17 mouse cellular contexts compared by ENCODE assay signal in the genomic region with DNA sequence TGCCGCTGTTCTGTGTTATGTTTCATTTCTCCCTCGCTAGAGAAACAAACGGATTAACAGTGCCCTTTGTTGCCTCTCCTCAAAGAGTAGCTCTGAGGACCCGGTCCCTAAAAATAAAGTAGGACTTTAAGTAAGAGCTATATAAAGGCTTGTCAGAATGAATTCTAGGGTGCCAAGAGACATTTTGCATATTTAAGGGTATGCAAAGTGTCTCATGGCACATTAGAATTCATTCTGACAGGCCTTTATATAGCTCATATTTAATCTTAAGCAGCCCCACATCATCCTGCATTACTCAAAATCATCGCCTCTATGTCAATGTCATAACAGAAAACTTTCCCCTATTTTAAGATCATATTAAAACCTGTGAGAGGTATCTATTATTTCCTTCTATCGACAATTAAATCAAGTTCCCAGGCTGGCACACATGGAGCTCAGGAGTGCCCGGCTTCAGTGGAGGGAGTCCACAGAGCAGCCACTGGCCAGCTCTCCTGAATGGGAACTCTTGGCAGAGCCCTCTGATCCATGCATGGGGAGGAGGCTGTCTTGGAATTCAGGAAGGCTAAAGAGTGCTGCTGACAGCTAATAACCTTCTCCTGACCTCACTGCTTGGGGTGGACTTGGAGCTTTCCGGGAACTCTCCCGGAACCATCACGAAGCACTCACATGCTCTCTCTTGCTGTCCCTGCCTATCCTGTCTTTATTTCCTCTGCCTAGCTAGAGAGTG. TPM values are rescaled to one million over a fixed set of nuclear protein-coding genes. Genes with fewer than 3 reads are reported as not detected.
A peak's percentile ranks its signal among the peaks of the same experiment; 100 is the strongest.
DNase-seq lines count a peak whose midpoint lies in the region; ATAC-seq and TF ChIP-seq lines count a peak whose summit lies in the region.
"Had no signal": no experiment of that assay in that cellular context is flagged by ENCODE, and none has a peak within 500 bp of the region (broad histone marks: within the 10 kb centered on the region; RNA-seq: fewer than 3 reads in every experiment).

No protein-coding gene starts in this region.

- no peak overlapping the region for H3K4me2 ChIP-seq in forebrain, embryonic 15.5 days (replicated peaks)
- no peak overlapping the region for H3K4me2 ChIP-seq in kidney, embryonic 14.5 days (replicated peaks; ENCODE audit: low read depth, low read length)
- H3K4me2 ChIP-seq in hindbrain, postnatal 0 days (ENCODE audit: low read depth, low read length) = no peak overlapping the region
- H3K4me2 ChIP-seq: hindbrain, embryonic 15.5 days; liver, embryonic 15.5 days; neural tube, embryonic 13.5 days had no signal

- no peaks in the 10 kb centered on the region for H3K27me3 ChIP-seq in forebrain, embryonic 15.5 days
- no peaks in the 10 kb centered on the region for H3K27me3 ChIP-seq in forebrain, embryonic 10.5 days (ENCODE audit: poor library complexity, severe bottlenecking)
- no peaks in the 10 kb centered on the region for H3K27me3 ChIP-seq in kidney, embryonic 14.5 days (ENCODE audit: control insufficient read depth, insufficient read depth, low read length)
- H3K27me3 ChIP-seq in hindbrain, postnatal 0 days (ENCODE audit: insufficient read depth, low read length) = no peaks in the 10 kb centered on the region
- H3K27me3 ChIP-seq: hindbrain, embryonic 15.5 days; liver, embryonic 15.5 days had no signal

- TF ChIP-seq CTCF in hindbrain, postnatal 0 days (IDR thresholded peaks at IDR 0.05; ENCODE audit: low read depth) = no peak

- H3K27ac ChIP-seq in forebrain, embryonic 15.5 days (replicated peaks) = no peak overlapping the region
- H3K27ac ChIP-seq in forebrain, embryonic 10.5 days = no peak overlapping the region
- no peak overlapping the region for H3K27ac ChIP-seq in kidney, embryonic 14.5 days (ENCODE audit: low read depth, low read length)
- H3K27ac ChIP-seq in hindbrain, postnatal 0 days = no peak overlapping the region
- H3K27ac ChIP-seq: hindbrain, embryonic 15.5 days; layer of hippocampus, adult 2 months; liver, embryonic 15.5 days; neural tube, embryonic 13.5 days had no signal

- 0 out of 2 replicates have a peak, but pooled peaks cover 6% of the 10 kb centered on the region for H3K4me1 ChIP-seq in forebrain, embryonic 15.5 days
- peaks cover 4% of the 10 kb centered on the region; the same call in 1 of the 2 replicates for H3K4me1 ChIP-seq in forebrain, embryonic 10.5 days
- no peaks in the 10 kb centered on the region for H3K4me1 ChIP-seq in kidney, embryonic 14.5 days (ENCODE audit: control insufficient read depth, insufficient read depth, low read length)
- no peaks in the 10 kb centered on the region for H3K4me1 ChIP-seq in hindbrain, postnatal 0 days (ENCODE audit: insufficient read depth, low read length)
- H3K4me1 ChIP-seq: hindbrain, embryonic 15.5 days; liver, embryonic 15.5 days; neural tube, embryonic 13.5 days had no signal

- H3K9ac ChIP-seq in forebrain, embryonic 15.5 days (replicated peaks) = no peak overlapping the region
- no peak overlapping the region for H3K9ac ChIP-seq in kidney, embryonic 14.5 days (ENCODE audit: low read depth, low read length)
- H3K9ac ChIP-seq in hindbrain, postnatal 0 days (replicated peaks; ENCODE audit: low read length) = no peak overlapping the region
- H3K9ac ChIP-seq: hindbrain, embryonic 15.5 days; liver, embryonic 15.5 days; neural tube, embryonic 13.5 days had no signal

- no peaks in the 10 kb centered on the region for H3K36me3 ChIP-seq in forebrain, embryonic 15.5 days
- no peaks in the 10 kb centered on the region for H3K36me3 ChIP-seq in forebrain, embryonic 10.5 days (replicated peaks)
- no peaks in the 10 kb centered on the region for H3K36me3 ChIP-seq in kidney, embryonic 14.5 days (ENCODE audit: control insufficient read depth, insufficient read depth, low read length)
- no peaks in the 10 kb centered on the region for H3K36me3 ChIP-seq in hindbrain, postnatal 0 days (ENCODE audit: insufficient read depth, low read length)
- H3K36me3 ChIP-seq: G1E; hindbrain, embryonic 15.5 days; liver, embryonic 15.5 days; neural tube, embryonic 13.5 days had no signal

- no peak for DNase-seq in forebrain, embryonic 10.5 days (ENCODE audit: extremely low spot score, low spot score)
- peak; percentile 62 for DNase-seq in kidney, adult 11 months
- peak; percentile 8 for DNase-seq in brain, embryonic 18.5 days (ENCODE audit: low read depth, low spot score)
- peak; percentile 59 for DNase-seq in kidney, postnatal 14 days
- no peak for DNase-seq in adrenal gland, postnatal 4 days (ENCODE audit: low spot score in 2 of 2)
- no peak for DNase-seq in hindbrain, postnatal 0 days (ENCODE audit: low spot score)
- DNase-seq: cerebellum, postnatal 36 days; gastrocnemius, postnatal 25 days had no signal

- 45% methylated on average over 10 of the region's 10 CpGs for WGBS in forebrain, embryonic 15.5 days
- 67% methylated on average over 10 of the region's 10 CpGs for WGBS in forebrain, embryonic 10.5 days
- WGBS in kidney, embryonic 14.5 days = 60% methylated on average over 10 of the region's 10 CpGs
- WGBS in hindbrain, postnatal 0 days = 56% methylated on average over 10 of the region's 10 CpGs

- H3K4me3 ChIP-seq in forebrain, embryonic 15.5 days = no peak overlapping the region
- H3K4me3 ChIP-seq in forebrain, embryonic 10.5 days = no peak overlapping the region
- no peak overlapping the region for H3K4me3 ChIP-seq in kidney, embryonic 14.5 days (ENCODE audit: low read length)
- H3K4me3 ChIP-seq in hindbrain, postnatal 0 days (ENCODE audit: low read length) = no peak overlapping the region
- H3K4me3 ChIP-seq: hindbrain, embryonic 15.5 days; layer of hippocampus, adult 2 months; liver, embryonic 15.5 days; neural tube, embryonic 13.5 days had no signal

- no peaks in the 10 kb centered on the region for H3K9me3 ChIP-seq in forebrain, embryonic 15.5 days
- H3K9me3 ChIP-seq in forebrain, embryonic 10.5 days = no peaks in the 10 kb centered on the region
- H3K9me3 ChIP-seq in kidney, embryonic 14.5 days (ENCODE audit: control insufficient read depth, low read length) = no peaks in the 10 kb centered on the region
- H3K9me3 ChIP-seq in hindbrain, postnatal 0 days (ENCODE audit: low read length) = no peaks in the 10 kb centered on the region
- H3K9me3 ChIP-seq: hindbrain, embryonic 15.5 days; liver, embryonic 15.5 days; neural tube, embryonic 13.5 days had no signal

- ATAC-seq in forebrain, embryonic 15.5 days (replicated peaks) = 0 out of 2 replicates have a peak, but pooled peaks have one; percentile 51
- ATAC-seq in kidney, embryonic 14.5 days (ENCODE audit: low FRiP score, low TSS enrichment) = no peak; the same call in 1 of the 2 replicates
- no peak for ATAC-seq in hindbrain, postnatal 0 days
- ATAC-seq: activated CD4-positive, CD25-positive, alpha-beta regulatory T cell, adult 4 months; midbrain, embryonic 16.5 days had no signal

RNA-seq across cellular contexts. Expression of gene Ush2a, which starts 46.8 kb away (rescaled TPM):
- polyA plus RNA-seq in forebrain, embryonic 15.5 days (2015; fragmentation: Nextera tagmentation; extraction: Ambion mirVana) = 0.04 and 0.10 TPM in 2 replicates
- 0.04 and 0.09 TPM in 2 replicates for polyA plus RNA-seq in forebrain, embryonic 10.5 days (2016; fragmentation: Nextera tagmentation; extraction: Ambion mirVana)
- polyA plus RNA-seq in kidney, embryonic 14.5 days (2014; fragmentation: Nextera tagmentation; extraction: Ambion mirVana) = 0.23 TPM in 1 of 2 replicates, not detected in the other
- total RNA-seq in adrenal gland, postnatal 4 days (2021) = under 1 TPM; 0.08 to 0.17 TPM
- total RNA-seq in hindbrain, postnatal 0 days (2014; rRNA removed) = 0.11 and 1.5 TPM in 2 replicates
- polyA plus RNA-seq in hindbrain, postnatal 0 days (2015; fragmentation: Nextera tagmentation; extraction: Ambion mirVana) = 0.37 and 0.44 TPM in 2 replicates
- total RNA-seq: gastrocnemius, postnatal 25 days had no signal
- polyA plus RNA-seq: G1E; liver, embryonic 15.5 days had no signal

Comparison
In these comparisons a context has a peak if more than half of its experiments do, and no peak if none do; other contexts are left out.
1. DNase-seq: peak in kidney, adult 11 months (single experiment), brain, embryonic 18.5 days (single experiment) and kidney, postnatal 14 days (single experiment); none in forebrain, embryonic 10.5 days (single experiment), adrenal gland, postnatal 4 days (0 of 2) and hindbrain, postnatal 0 days (single experiment).